Mouse (Mus musculus) lung, embryonic 15.5 days (tissue): ENCODE measurements around the gene Cemip. TPM values are rescaled to one million over a fixed set of nuclear protein-coding genes. Genes with fewer than 3 reads are reported as not detected.
A peak's percentile ranks its signal among the peaks of the same experiment; 100 is the strongest.
"Not testable (repeated sequence)": the region's sequence is repeated elsewhere in the genome, so short reads cannot be mapped to it uniquely, and the experiment has no call there.

Source experiments
- ATAC-seq: fragments of 200-750 bp; cut with Nextera tagmentation; 2 replicates; pipeline ENCODE4 v1.8.0; 2017; ENCODE audit warnings: moderate number of reproducible peaks, borderline replicate concordance; ENCODE audit not compliant: low FRiP score, low TSS enrichment; ENCODE audit errors: extremely low read depth
- H3K27ac ChIP-seq: fragments of 300-500 bp; sonication (generic); 2 replicates; pipeline ENCODE4 v1.5.1; 2015; ENCODE audit warnings: moderate library complexity, mild to moderate bottlenecking, inconsistent platforms
- H3K27me3 ChIP-seq: fragments of 300-500 bp; sonication (generic); 2 replicates; pipeline ENCODE4 v1.6.1; 2015; ENCODE audit warnings: inconsistent platforms
- H3K36me3 ChIP-seq: fragments of 300-500 bp; sonication (generic); 2 replicates; pipeline ENCODE4 v1.6.1; 2015; ENCODE audit warnings: inconsistent platforms
- H3K4me1 ChIP-seq: fragments of 300-500 bp; sonication (generic); 2 replicates; pipeline ENCODE4 v1.6.1; 2015; ENCODE audit warnings: inconsistent platforms
- H3K4me2 ChIP-seq: fragments of 300-500 bp; sonication (generic); 2 replicates; pipeline ENCODE4 v1.6.1; 2015; ENCODE audit warnings: inconsistent platforms, mild to moderate bottlenecking, moderate library complexity
- H3K4me3 ChIP-seq: fragments of 300-500 bp; sonication (generic); 2 replicates; pipeline ENCODE4 v1.5.1; 2015; ENCODE audit warnings: mild to moderate bottlenecking, inconsistent platforms
- H3K9ac ChIP-seq: fragments of 300-500 bp; sonication (generic); 2 replicates; pipeline ENCODE4 v1.6.1; 2015; ENCODE audit warnings: inconsistent platforms
- H3K9me3 ChIP-seq: fragments of 300-500 bp; sonication (generic); 2 replicates; pipeline ENCODE4 v1.6.1; 2016; ENCODE audit warnings: inconsistent platforms
- WGBS: fragments of 180-500 bp; shearing (Covaris S2); methylation state at CpG from one replicate; pipeline ENCODE4 v1.1.7; 2015; 5-methylcytosine and 5-hydroxymethylcytosine counted together
- polyA plus RNA-seq: library from polyadenylated mRNA; unstranded; fragments of >200 nt; fragmentation: Nextera tagmentation; extraction: Ambion mirVana; gene quantifications from 2 replicates; pipeline ENCODE4 v1.2.1, GENCODE M21; 2015

Gene Cemip
- 1.4 and 1.6 TPM in 2 replicates for polyA plus RNA-seq

DNA sequence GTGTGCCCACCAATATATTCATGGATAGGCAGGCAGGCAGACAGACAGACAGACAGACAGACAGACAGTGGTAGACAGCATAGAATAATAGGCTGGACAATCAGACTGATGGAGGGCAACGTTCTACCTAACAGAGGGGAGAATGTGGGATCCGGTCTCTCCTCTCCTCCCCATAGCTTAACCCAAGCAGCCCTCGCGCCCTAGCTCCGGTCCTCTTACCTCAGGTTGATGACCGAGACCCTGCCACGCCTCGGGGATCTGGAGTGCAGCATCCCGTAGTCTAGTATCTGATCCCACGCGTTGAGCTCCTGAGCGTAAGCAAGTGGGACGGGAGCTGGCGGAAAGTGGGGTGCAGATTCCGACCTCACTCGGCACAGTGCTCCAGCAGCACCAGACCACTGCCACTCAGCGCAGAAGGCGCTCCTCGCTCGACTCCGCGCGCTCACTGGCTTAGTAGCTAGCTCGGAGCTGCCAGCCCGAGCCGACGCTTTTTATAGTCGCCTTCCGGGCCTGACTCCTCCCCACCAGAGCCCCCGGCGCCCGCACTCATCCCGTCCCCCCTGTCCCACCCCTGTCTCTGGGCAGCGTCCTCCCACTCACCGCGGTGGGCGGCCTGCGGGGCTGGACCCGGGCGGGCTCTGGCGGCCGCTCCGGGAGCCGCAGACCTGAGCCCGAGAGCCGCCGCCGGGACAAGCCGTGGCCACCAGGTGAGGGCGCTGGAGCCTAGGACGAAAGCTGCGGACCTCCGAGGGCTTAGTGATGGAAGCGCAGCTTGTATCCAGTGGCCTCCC, at the start of gene Cemip:
TSS of gene Cemip (minus strand) at position 464 of the 791 bp plus-strand sequence.
- H3K9me3 ChIP-seq: no peaks in the 10 kb centered on the region
- H3K4me1 ChIP-seq: peaks cover 19% of the 10 kb centered on the region
- H3K27ac ChIP-seq: no peak within 1 kb of the TSS
- peak within 1 kb of the TSS; percentile 83 for H3K4me2 ChIP-seq
- peaks cover 22% of the 10 kb centered on the region for H3K27me3 ChIP-seq
- H3K4me3 ChIP-seq: peak within 1 kb of the TSS; percentile 43
- under 1% methylated on average over 51 of the region's 54 CpGs for WGBS
- no peaks in the 10 kb centered on the region for H3K36me3 ChIP-seq
- H3K9ac ChIP-seq: no peak within 1 kb of the TSS
- ATAC-seq: peak; percentile 86

DNA sequence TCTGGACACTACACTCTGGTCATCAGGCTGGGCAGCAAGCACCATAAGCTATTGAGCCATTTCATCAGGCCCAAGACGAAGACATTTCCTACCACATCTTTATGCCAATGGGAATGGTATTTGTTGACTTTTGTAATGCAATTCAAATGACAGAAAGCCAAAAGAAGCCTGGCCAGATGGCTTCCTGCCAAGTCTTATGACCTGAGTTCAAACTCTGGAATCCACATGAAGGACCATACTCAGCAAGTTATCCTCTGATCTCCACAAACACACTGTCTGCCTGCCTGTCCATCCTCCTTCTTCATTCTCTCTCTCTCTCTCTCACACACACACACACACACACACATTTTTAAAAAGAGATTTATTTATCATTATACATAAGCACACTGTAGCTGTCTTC, 46.4 kb upstream of the Cemip start:
- peak overlapping the region; percentile 41; the same call in 1 of the 2 replicates for H3K27ac ChIP-seq
- no peak overlapping the region for H3K9ac ChIP-seq
- no peaks in the 10 kb centered on the region for H3K27me3 ChIP-seq
- peak; percentile 57; the same call in 1 of the 2 replicates for ATAC-seq
- peaks cover 80% of the 10 kb centered on the region for H3K4me1 ChIP-seq
- H3K4me3 ChIP-seq: no peak overlapping the region
- no peak overlapping the region for H3K4me2 ChIP-seq
- WGBS: 21% methylated on average over 1 of the region's 1 CpGs
- H3K9me3 ChIP-seq: no peaks in the 10 kb centered on the region
- no peaks in the 10 kb centered on the region for H3K36me3 ChIP-seq

DNA sequence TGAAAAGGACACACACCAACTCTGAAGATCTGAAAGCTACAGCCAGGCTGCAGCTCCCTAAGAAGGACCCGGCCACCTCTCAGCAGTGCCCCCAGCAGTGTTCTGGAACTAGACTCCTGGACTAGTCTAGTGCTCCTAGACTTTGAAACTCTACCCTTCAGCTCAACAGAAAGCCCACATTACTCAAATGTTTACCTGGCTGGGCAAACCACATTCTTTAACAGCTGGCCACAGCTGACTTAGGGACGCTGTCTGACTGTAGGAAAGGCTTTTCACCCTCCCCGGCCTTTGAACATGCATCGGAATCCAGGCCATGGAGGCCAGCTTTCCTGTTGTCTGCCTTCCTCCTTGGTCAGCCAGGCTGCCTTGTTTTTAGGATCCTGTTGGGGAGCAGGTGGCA, 45.4 kb upstream of the Cemip start:
- peaks cover 77% of the 10 kb centered on the region for H3K4me1 ChIP-seq
- H3K9me3 ChIP-seq: no peaks in the 10 kb centered on the region
- ATAC-seq: no peak
- 62% methylated on average over 4 of the region's 4 CpGs for WGBS
- H3K4me3 ChIP-seq: no peak overlapping the region
- H3K27me3 ChIP-seq: no peaks in the 10 kb centered on the region
- peak overlapping the region; percentile 14; the same call in 1 of the 2 replicates for H3K27ac ChIP-seq
- no peak overlapping the region for H3K9ac ChIP-seq
- no peaks in the 10 kb centered on the region for H3K36me3 ChIP-seq
- H3K4me2 ChIP-seq: no peak overlapping the region

DNA sequence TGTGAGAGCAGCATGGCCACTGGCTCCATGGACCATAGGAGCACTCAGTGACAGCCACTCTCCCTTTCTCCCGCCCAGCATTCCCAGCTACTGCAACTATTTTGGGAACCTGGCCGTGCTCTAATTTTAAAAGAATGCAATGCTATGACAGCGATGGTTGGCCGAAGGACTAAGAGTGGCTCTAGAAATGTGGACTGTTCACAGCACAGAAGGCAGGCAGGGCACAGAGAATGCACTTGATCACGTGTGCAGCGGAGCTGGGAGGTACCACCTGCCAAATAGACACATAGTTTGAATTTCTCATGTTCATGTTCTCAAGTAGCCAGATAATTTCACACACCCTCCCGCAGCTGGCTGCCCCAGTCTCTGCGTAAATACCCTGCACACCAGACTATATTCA, 42.4 kb upstream of the Cemip start:
- WGBS: 38% methylated on average over 8 of the region's 8 CpGs
- Histone ChIP-seq H3K4me3 (no peak overlapping the region), H3K9me3 (no peaks in the 10 kb centered on the region), H3K4me1 (peaks cover 60% of the 10 kb centered on the region), H3K27ac (peak overlapping the region; percentile 69), H3K36me3 (no peaks in the 10 kb centered on the region), H3K4me2 (0 out of 2 replicates have a peak overlapping the region, but pooled peaks have one; percentile 4), H3K27me3 (no peaks in the 10 kb centered on the region), H3K9ac (no peak overlapping the region)
- peak; percentile 82 for ATAC-seq

DNA sequence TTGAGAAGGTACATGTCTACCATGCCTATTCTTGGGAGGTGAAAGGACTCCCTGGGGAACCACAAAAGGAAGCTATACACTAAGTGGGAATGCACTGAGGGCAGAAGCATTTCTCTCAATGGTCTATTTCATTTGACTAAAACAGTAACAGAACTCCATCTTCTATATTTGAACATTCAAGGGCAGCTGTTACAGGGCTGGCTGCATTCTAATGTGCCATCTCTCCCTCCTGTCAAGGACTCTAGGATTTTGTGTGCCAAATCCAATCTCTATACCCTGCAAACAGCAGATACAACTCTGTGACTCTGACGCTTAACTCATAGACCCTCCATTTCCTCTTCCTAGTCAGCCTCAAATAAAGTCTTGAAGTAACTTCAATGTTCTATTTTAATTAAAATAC, 39.4 kb upstream of the Cemip start:
- H3K9me3 ChIP-seq: no peaks in the 10 kb centered on the region
- ATAC-seq: no peak
- H3K36me3 ChIP-seq: no peaks in the 10 kb centered on the region
- no peak overlapping the region for H3K9ac ChIP-seq
- H3K27ac ChIP-seq: no peak overlapping the region; the same call in 1 of the 2 replicates
- H3K27me3 ChIP-seq: no peaks in the 10 kb centered on the region
- H3K4me3 ChIP-seq: no peak overlapping the region
- no peak overlapping the region for H3K4me2 ChIP-seq
- H3K4me1 ChIP-seq: peaks cover 63% of the 10 kb centered on the region
- WGBS: 76% methylated on average over 1 of the region's 1 CpGs

DNA sequence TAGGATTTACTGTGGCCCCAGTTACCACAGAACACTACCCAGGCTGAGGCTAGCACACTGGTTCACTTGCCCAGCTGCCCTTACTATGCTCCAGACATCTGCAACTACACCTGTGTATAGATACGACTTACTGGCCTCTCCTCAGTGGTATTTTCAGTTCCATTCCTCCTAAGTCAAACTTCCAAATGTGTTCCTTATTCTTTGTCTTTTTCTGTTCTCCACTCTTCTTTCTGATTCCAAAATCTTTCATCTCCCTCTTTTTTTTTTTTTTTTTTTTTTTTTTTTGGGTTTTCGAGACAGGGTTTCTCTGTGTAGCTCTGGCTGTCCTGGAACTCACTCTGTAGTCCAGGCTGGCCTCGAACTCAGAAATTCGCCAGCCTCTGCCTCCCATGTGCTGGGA, 37.3 kb upstream of the Cemip start:
- H3K4me3 ChIP-seq, H3K4me2 ChIP-seq, H3K27ac ChIP-seq, H3K9ac ChIP-seq, H3K27me3 ChIP-seq, ATAC-seq, H3K36me3 ChIP-seq, H3K9me3 ChIP-seq: not testable (repeated sequence)
- peaks cover 67% of the 10 kb centered on the region for H3K4me1 ChIP-seq
- WGBS: 69% methylated on average over 4 of the region's 4 CpGs

DNA sequence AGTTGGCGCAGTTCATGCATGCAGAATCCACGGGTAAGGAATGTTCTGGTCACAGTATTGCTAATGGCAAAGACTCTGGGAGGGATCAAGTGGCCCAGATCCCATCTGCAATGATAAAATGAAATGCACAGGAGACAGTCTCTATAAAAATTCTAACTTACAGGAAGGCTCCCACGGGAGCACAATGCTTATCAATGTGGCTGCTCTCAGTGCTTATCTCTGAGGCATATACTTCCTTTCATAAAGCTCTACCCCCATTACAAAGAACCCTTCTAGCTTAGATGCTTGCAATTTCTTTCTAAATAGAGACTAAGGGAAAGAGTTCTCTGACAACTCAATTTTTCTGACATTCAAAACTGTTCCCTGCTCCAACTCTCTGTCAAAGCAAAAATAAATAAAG, 35.5 kb upstream of the Cemip start:
- no peaks in the 10 kb centered on the region for H3K9me3 ChIP-seq
- no peak overlapping the region for H3K9ac ChIP-seq
- 68% methylated on average over 3 of the region's 3 CpGs for WGBS
- no peaks in the 10 kb centered on the region for H3K27me3 ChIP-seq
- no peak for ATAC-seq
- H3K4me2 ChIP-seq: no peak overlapping the region
- peaks cover 68% of the 10 kb centered on the region for H3K4me1 ChIP-seq
- H3K4me3 ChIP-seq: no peak overlapping the region
- no peaks in the 10 kb centered on the region for H3K36me3 ChIP-seq
- no peak overlapping the region for H3K27ac ChIP-seq

DNA sequence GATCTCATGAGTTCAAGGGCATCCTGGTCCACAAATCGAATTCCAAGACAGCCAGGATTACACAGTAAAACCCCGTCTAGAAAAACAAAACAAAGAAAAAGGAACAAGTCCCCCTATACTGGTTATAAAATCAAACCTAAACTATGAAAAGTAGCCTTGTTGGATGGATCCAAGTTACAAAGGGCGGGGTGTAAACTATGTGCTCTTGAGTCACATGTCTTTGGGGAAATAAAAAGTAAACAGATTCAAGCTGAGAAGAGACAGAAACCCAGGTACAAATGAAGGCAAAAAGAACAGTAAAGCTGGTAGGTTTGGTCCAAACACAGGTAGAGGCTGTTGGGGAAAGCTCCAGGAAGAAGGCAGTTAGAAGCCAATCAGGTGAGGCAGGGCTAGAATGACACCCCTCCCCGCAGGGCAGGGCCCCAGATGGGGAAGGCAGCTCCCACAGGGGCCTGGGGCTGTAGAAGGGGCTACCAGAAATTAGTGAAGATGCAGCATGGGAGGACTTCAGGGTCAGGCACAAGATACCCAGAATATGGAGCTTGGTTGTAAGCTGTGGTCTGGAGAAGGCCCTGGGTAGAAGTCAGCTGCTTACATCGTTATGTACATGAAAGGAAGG, 33.9 kb upstream of the Cemip start:
- 59% methylated on average over 5 of the region's 5 CpGs for WGBS
- Histone ChIP-seq H3K9me3 (no peaks in the 10 kb centered on the region), H3K9ac (no peak overlapping the region), H3K27ac (peak overlapping the region; percentile 53), H3K36me3 (0 out of 2 replicates have a peak, but pooled peaks cover 4% of the 10 kb centered on the region), H3K27me3 (no peaks in the 10 kb centered on the region), H3K4me2 (no peak overlapping the region), H3K4me1 (peaks cover 79% of the 10 kb centered on the region), H3K4me3 (no peak overlapping the region)
- ATAC-seq: no peak

DNA sequence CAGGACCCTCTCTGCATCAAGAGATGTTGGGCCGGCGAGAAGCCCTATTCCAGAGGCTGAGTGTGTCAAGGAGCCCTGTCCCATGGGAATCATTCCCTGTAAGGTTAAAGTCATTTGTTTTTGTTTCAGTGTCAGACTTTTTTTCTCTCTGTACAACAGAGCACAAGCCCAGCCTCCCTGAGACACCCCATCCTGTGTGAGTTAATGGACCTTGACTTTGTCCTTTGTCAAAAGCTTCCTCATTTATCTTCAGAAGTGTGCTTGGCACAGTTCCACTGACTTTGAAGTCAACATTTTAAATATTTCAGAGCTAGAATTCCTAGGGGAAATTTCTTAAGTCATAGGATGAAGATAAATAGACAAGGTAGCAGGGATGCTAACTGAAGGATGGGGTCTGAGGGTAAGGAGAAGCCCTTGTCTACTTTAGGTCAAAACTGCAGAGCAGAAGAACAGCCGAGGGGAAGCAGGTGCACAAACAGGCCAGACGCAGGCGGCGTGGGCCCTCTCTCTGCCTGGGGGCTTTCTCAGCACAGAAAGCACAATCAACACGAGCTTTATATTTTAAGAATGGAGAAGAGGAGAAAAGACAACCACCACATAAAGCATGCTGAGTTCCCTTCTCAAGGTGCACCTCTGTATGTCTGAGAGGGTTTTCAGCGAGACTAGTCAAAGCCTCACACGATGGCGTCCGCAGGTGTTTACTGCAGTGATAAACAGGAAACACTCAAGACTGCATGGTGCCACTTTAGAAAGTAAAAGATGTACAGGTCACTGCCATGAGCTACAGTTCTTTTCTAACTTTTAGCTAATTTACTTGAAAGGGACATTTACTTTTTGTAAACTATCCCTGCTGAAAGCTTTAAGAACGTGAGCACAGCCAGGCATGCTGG, 33.2 kb upstream of the Cemip start:
- no peaks in the 10 kb centered on the region for H3K27me3 ChIP-seq
- no peak overlapping the region for H3K4me3 ChIP-seq
- 56% methylated on average over 12 of the region's 12 CpGs for WGBS
- peaks cover 5% of the 10 kb centered on the region; the same call in 1 of the 2 replicates for H3K36me3 ChIP-seq
- no peaks in the 10 kb centered on the region for H3K9me3 ChIP-seq
- no peak overlapping the region for H3K9ac ChIP-seq
- peaks cover 85% of the 10 kb centered on the region for H3K4me1 ChIP-seq
- peak overlapping the region; percentile 48; the same call in 1 of the 2 replicates for H3K27ac ChIP-seq
- no peak for ATAC-seq
- H3K4me2 ChIP-seq: no peak overlapping the region

DNA sequence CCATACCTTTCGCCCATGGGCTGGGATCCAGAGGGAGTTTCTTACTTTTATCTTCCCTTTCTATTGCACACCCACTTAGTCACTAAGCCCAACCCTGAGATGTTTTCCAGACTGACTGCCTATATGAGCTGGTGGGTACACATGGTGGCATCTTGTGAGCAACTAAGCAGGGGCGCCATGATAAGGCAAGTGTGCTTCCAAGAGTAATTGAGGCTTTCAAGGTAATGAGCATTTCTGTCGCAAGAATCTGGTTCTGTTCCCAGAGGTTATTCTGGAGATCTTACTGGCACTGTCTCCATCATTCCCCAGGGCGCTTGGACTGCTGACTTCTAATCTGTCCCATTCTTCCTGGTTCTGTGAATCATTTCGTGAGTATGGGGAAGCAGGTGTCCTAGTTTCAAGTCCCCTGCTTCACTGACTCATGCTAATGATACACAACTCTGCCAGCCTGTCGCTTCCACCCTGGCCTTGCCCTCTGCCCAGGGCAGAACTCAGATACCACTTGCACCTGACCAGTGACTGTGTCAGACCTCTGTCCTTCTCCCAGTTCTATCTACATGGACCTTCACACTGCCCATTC, 31.3 kb upstream of the Cemip start:
- WGBS: 72% methylated on average over 6 of the region's 6 CpGs
- Histone ChIP-seq H3K27me3 (no peaks in the 10 kb centered on the region), H3K36me3 (peaks cover 13% of the 10 kb centered on the region), H3K27ac (peak overlapping the region; percentile 53; the same call in 1 of the 2 replicates), H3K9ac (no peak overlapping the region), H3K9me3 (no peaks in the 10 kb centered on the region), H3K4me2 (no peak overlapping the region), H3K4me3 (no peak overlapping the region), H3K4me1 (peaks cover 77% of the 10 kb centered on the region)
- no peak for ATAC-seq
